Mouse (Mus musculus) liver, embryonic 12.5 days (tissue): Measurements from ENCODE around the gene Atp11a. TPM values are rescaled to one million over a fixed set of nuclear protein-coding genes. Genes with fewer than 3 reads are reported as not detected.

Source experiments
- ATAC-seq: fragments of 200-750 bp; cut with Nextera tagmentation; 2 replicates; pipeline ENCODE4 v1.8.0; 2017; ENCODE audit warnings: moderate number of reproducible peaks, mild to moderate bottlenecking, moderate library complexity
- H3K27ac ChIP-seq: fragments of 300-500 bp; sonication (generic); 2 replicates; pipeline ENCODE4 v1.5.1; 2016; ENCODE audit warnings: mild to moderate bottlenecking
- H3K27me3 ChIP-seq: fragments of 300-500 bp; sonication (generic); replicated peaks from 2 replicates; pipeline ENCODE4 v1.6.1; 2016; ENCODE audit warnings: mild to moderate bottlenecking, moderate library complexity
- H3K36me3 ChIP-seq: fragments of 300-500 bp; sonication (generic); 2 replicates; pipeline ENCODE4 v1.6.1; 2016; ENCODE audit warnings: mild to moderate bottlenecking, moderate library complexity
- H3K4me1 ChIP-seq: fragments of 300-500 bp; sonication (generic); 2 replicates; pipeline ENCODE4 v1.6.1; 2016
- H3K4me2 ChIP-seq: fragments of 300-500 bp; sonication (generic); 2 replicates; pipeline ENCODE4 v1.6.1; 2016; ENCODE audit warnings: mild to moderate bottlenecking, moderate library complexity
- H3K4me3 ChIP-seq: fragments of 300-500 bp; sonication (generic); 2 replicates; pipeline ENCODE4 v1.5.1; 2016; ENCODE audit warnings: mild to moderate bottlenecking, moderate library complexity
- H3K9ac ChIP-seq: fragments of 300-500 bp; sonication (generic); 2 replicates; pipeline ENCODE4 v1.6.1; 2016; ENCODE audit warnings: mild to moderate bottlenecking, moderate library complexity
- H3K9me3 ChIP-seq: fragments of 300-500 bp; sonication (generic); replicated peaks from 2 replicates; pipeline ENCODE4 v1.6.1; 2016; ENCODE audit warnings: mild to moderate bottlenecking, moderate library complexity
- WGBS: fragments of 180-500 bp; shearing (Covaris S2); methylation state at CpG from one replicate; pipeline ENCODE4 v1.1.7; 2016; ENCODE audit not compliant: insufficient replicate concordance; 5-methylcytosine and 5-hydroxymethylcytosine counted together
- polyA plus RNA-seq: library from polyadenylated mRNA; unstranded; fragments of >200 nt; fragmentation: Nextera tagmentation; extraction: Ambion mirVana; gene quantifications from 2 replicates; pipeline ENCODE4 v1.2.1, GENCODE M21; 2016

Atp11a gene
- polyA plus RNA-seq, 1 experiment from 2014 or later, result 2.2 TPM

- Histone ChIP-seq H3K9ac (no peak overlapping the region), H3K27me3 (peaks cover 62% of the 10 kb centered on the region), H3K36me3 (peaks cover 10% of the 10 kb centered on the region; the same call in 1 of the 2 replicates), H3K4me2 (no peak overlapping the region), H3K27ac (no peak overlapping the region), H3K9me3 (no peaks in the 10 kb centered on the region), H3K4me3 (no peak overlapping the region), H3K4me1 (peaks cover 10% of the 10 kb centered on the region; the same call in 1 of the 2 replicates)
- WGBS, result 17% methylated on average over 6 of the region's 6 CpGs
- ATAC-seq, result no peak
Measured at GRCm38 (mm10) chr8:12825236-12825635, 68.4 kb downstream of the Atp11a start.

GRCm38 (mm10) chr8:12825686-12826237 is 68.9 kb downstream of the Atp11a start:
- WGBS, result 32% methylated on average over 8 of the region's 8 CpGs
- Histone ChIP-seq H3K27me3 (peaks cover 64% of the 10 kb centered on the region), H3K4me3 (no peak overlapping the region), H3K36me3 (peaks cover 10% of the 10 kb centered on the region; the same call in 1 of the 2 replicates), H3K4me1 (peaks cover 10% of the 10 kb centered on the region; the same call in 1 of the 2 replicates), H3K9ac (no peak overlapping the region), H3K27ac (no peak overlapping the region), H3K9me3 (no peaks in the 10 kb centered on the region), H3K4me2 (no peak overlapping the region)
- no peak for ATAC-seq

- H3K4me1 ChIP-seq, result peaks cover 10% of the 10 kb centered on the region; the same call in 1 of the 2 replicates
- no peaks in the 10 kb centered on the region for H3K9me3 ChIP-seq
- H3K4me3 ChIP-seq, result no peak overlapping the region
- H3K4me2 ChIP-seq, result no peak overlapping the region
- no peak overlapping the region for H3K27ac ChIP-seq
- H3K36me3 ChIP-seq, result peaks cover 13% of the 10 kb centered on the region
- 75% methylated on average over 9 of the region's 9 CpGs for WGBS
- peaks cover 64% of the 10 kb centered on the region for H3K27me3 ChIP-seq
- no peak for ATAC-seq
- H3K9ac ChIP-seq, result no peak overlapping the region
Measured at GRCm38 (mm10) chr8:12827124-12827523, 70.3 kb downstream of the Atp11a start.

GRCm38 (mm10) chr8:12828298-12828697 is 71.5 kb downstream of the Atp11a start:
- Histone ChIP-seq H3K4me1 (peaks cover 10% of the 10 kb centered on the region; the same call in 1 of the 2 replicates), H3K27me3 (peaks cover 63% of the 10 kb centered on the region)
- WGBS, result 33% methylated on average over 6 of the region's 6 CpGs

GRCm38 (mm10) chr8:12829381-12829780 is 72.6 kb downstream of the Atp11a start:
- Histone ChIP-seq H3K9me3 (no peaks in the 10 kb centered on the region), H3K27me3 (peaks cover 71% of the 10 kb centered on the region)

More at GRCm38 (mm10) chr8:12828298-12828697, 71.5 kb downstream of the Atp11a start:
- H3K36me3 ChIP-seq, result peaks cover 5% of the 10 kb centered on the region
- H3K9me3 ChIP-seq, result no peaks in the 10 kb centered on the region
- no peak overlapping the region for H3K4me2 ChIP-seq
- no peak overlapping the region for H3K9ac ChIP-seq
- H3K27ac ChIP-seq, result no peak overlapping the region
- H3K4me3 ChIP-seq, result no peak overlapping the region
- no peak for ATAC-seq

GRCm38 (mm10) chr8:12831659-12832589 is 75.1 kb downstream of the Atp11a start:
- no peak for ATAC-seq
- Histone ChIP-seq H3K27me3 (peaks cover 78% of the 10 kb centered on the region), H3K9ac (no peak overlapping the region), H3K4me2 (no peak overlapping the region), H3K4me1 (no peaks in the 10 kb centered on the region), H3K4me3 (no peak overlapping the region), H3K9me3 (no peaks in the 10 kb centered on the region), H3K27ac (no peak overlapping the region), H3K36me3 (peaks cover 8% of the 10 kb centered on the region; the same call in 1 of the 2 replicates)
- WGBS, result 79% methylated on average over 7 of the region's 7 CpGs

More at GRCm38 (mm10) chr8:12829381-12829780, 72.6 kb downstream of the Atp11a start:
- no peak overlapping the region for H3K9ac ChIP-seq
- H3K4me2 ChIP-seq, result no peak overlapping the region
- no peak overlapping the region for H3K27ac ChIP-seq
- ATAC-seq, result no peak
- H3K36me3 ChIP-seq, result peaks cover 3% of the 10 kb centered on the region; the same call in 1 of the 2 replicates
- H3K4me1 ChIP-seq, result peaks cover 10% of the 10 kb centered on the region; the same call in 1 of the 2 replicates
- no peak overlapping the region for H3K4me3 ChIP-seq
- 56% methylated on average over 1 of the region's 1 CpGs for WGBS

GRCm38 (mm10) chr8:12833616-12834015 is 76.8 kb downstream of the Atp11a start:
- H3K4me1 ChIP-seq, result no peaks in the 10 kb centered on the region
- peaks cover 71% of the 10 kb centered on the region for H3K27me3 ChIP-seq
- no peak overlapping the region for H3K27ac ChIP-seq
- H3K4me3 ChIP-seq, result no peak overlapping the region
- WGBS, result 75% methylated on average over 5 of the region's 5 CpGs
- ATAC-seq, result no peak
- no peak overlapping the region for H3K4me2 ChIP-seq
- no peak overlapping the region for H3K9ac ChIP-seq
- H3K9me3 ChIP-seq, result no peaks in the 10 kb centered on the region
- peaks cover 8% of the 10 kb centered on the region; the same call in 1 of the 2 replicates for H3K36me3 ChIP-seq

GRCm38 (mm10) chr8:12840834-12841233 is 84.0 kb downstream of the Atp11a start:
- Histone ChIP-seq H3K4me1 (no peaks in the 10 kb centered on the region), H3K4me3 (no peak overlapping the region), H3K36me3 (peaks cover 11% of the 10 kb centered on the region; the same call in 1 of the 2 replicates), H3K9me3 (no peaks in the 10 kb centered on the region), H3K27ac (no peak overlapping the region), H3K4me2 (no peak overlapping the region), H3K9ac (no peak overlapping the region), H3K27me3 (peaks cover 64% of the 10 kb centered on the region)
- ATAC-seq, result no peak
- 78% methylated on average over 7 of the region's 7 CpGs for WGBS

- 0 out of 2 replicates have a peak, but pooled peaks cover 6% of the 10 kb centered on the region for H3K36me3 ChIP-seq
- no peak overlapping the region for H3K4me3 ChIP-seq
- H3K27ac ChIP-seq, result no peak overlapping the region
- H3K4me2 ChIP-seq, result no peak overlapping the region
- peaks cover 54% of the 10 kb centered on the region for H3K27me3 ChIP-seq
- H3K9ac ChIP-seq, result no peak overlapping the region
- peak; percentile 66 for ATAC-seq
- H3K4me1 ChIP-seq, result no peaks in the 10 kb centered on the region
- 79% methylated on average over 11 of the region's 11 CpGs for WGBS
- H3K9me3 ChIP-seq, result no peaks in the 10 kb centered on the region
Measured at GRCm38 (mm10) chr8:12842342-12842995, 85.7 kb downstream of the Atp11a start.

GRCm38 (mm10) chr8:12844347-12844950 is 87.6 kb downstream of the Atp11a start:
- H3K36me3 ChIP-seq, result peaks cover 13% of the 10 kb centered on the region; the same call in 1 of the 2 replicates
- peaks cover 59% of the 10 kb centered on the region for H3K27me3 ChIP-seq
- no peaks in the 10 kb centered on the region for H3K9me3 ChIP-seq
- ATAC-seq, result no peak
- H3K4me1 ChIP-seq, result no peaks in the 10 kb centered on the region
- H3K4me2 ChIP-seq, result no peak overlapping the region
- no peak overlapping the region for H3K27ac ChIP-seq
- H3K9ac ChIP-seq, result no peak overlapping the region
- no peak overlapping the region for H3K4me3 ChIP-seq
- WGBS, result 87% methylated on average over 16 of the region's 16 CpGs

- no peak overlapping the region for H3K4me2 ChIP-seq
- H3K9me3 ChIP-seq, result no peaks in the 10 kb centered on the region
- no peak for ATAC-seq
- no peak overlapping the region for H3K27ac ChIP-seq
- H3K4me3 ChIP-seq, result no peak overlapping the region
- H3K27me3 ChIP-seq, result peaks cover 68% of the 10 kb centered on the region
- 75% methylated on average over 6 of the region's 6 CpGs for WGBS
- no peaks in the 10 kb centered on the region for H3K4me1 ChIP-seq
- no peak overlapping the region for H3K9ac ChIP-seq
- peaks cover 13% of the 10 kb centered on the region; the same call in 1 of the 2 replicates for H3K36me3 ChIP-seq
Measured at GRCm38 (mm10) chr8:12846447-12846846, 89.6 kb downstream of the Atp11a start.
